In the genomic region with DNA sequence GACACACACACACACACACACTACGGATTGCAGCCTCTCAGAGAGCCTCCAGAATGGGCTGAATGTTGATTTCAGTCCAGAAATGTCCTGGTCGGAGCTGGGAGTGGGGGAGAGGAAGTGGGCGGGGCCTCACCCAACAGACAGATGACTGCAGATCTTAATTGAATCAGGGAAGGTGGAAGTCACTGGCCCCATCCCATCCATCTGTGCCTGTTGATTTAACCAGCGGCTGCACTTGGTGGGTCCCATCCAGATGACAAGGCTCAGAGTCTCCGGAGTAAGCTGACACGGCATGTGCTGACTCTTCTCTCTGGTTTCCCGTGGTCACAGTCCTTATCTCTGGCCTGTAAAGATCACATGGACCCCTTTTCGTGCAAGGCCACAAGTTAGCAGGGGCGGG, we compare ENCODE assay signal across 7 mouse cellular contexts. TPM values are rescaled to one million over a fixed set of nuclear protein-coding genes. Genes with fewer than 3 reads are reported as not detected.
DNase-seq lines count a peak whose midpoint lies in the region; ATAC-seq lines count a peak whose summit lies in the region.

No protein-coding gene starts in this region.

- WGBS in heart, embryonic 12.5 days, result under 1% methylated on average over 9 of the region's 9 CpGs

- H3K27me3 ChIP-seq in heart, embryonic 12.5 days (replicated peaks), result no peaks in the 10 kb centered on the region

- H3K4me3 ChIP-seq in heart, embryonic 12.5 days, result peak overlapping the region; percentile 10; the same call in 1 of the 2 replicates

- H3K9me3 ChIP-seq in heart, embryonic 12.5 days (replicated peaks), result no peaks in the 10 kb centered on the region

- H3K4me1 ChIP-seq in heart, embryonic 12.5 days (replicated peaks), result peaks cover 68% of the 10 kb centered on the region

- no peaks in the 10 kb centered on the region for H3K36me3 ChIP-seq in heart, embryonic 12.5 days

- peak; percentile 38 for ATAC-seq in CD4-positive, CD25-positive, alpha-beta regulatory T cell, adult 4 months
- peak; percentile 60 for ATAC-seq in heart, embryonic 12.5 days (ENCODE audit: insufficient number of reproducible peaks, low FRiP score)
- ATAC-seq in monocyte, adult 5-6 weeks (replicated peaks; ENCODE audit: insufficient number of reproducible peaks, low FRiP score, low TSS enrichment, poor library complexity, severe bottlenecking), result no peak
- no peak for ATAC-seq in frontal cortex, adult (ENCODE audit: low TSS enrichment)

- peak; percentile 54 for DNase-seq in Muller cell, postnatal 12 days (ENCODE audit: inconsistent ontology term)
- peak; percentile 77 to 86 for DNase-seq in kidney, postnatal 4 days
- peak; percentile 66 for DNase-seq in mesoderm, embryonic 11.5 days (ENCODE audit: low read depth, low spot score)

- peak overlapping the region; percentile 85 for H3K27ac ChIP-seq in heart, embryonic 12.5 days (ENCODE audit: poor library complexity, severe bottlenecking)

- H3K9ac ChIP-seq in heart, embryonic 12.5 days, result peak overlapping the region; percentile 45

- H3K4me2 ChIP-seq in heart, embryonic 12.5 days, result peak overlapping the region; percentile 62

RNA-seq across cellular contexts. Expression of a gene that starts 15.9 kb away (rescaled TPM):
- 100 to 1,000 TPM; 125 to 142 TPM for polyA plus RNA-seq in CD4-positive, CD25-positive, alpha-beta regulatory T cell, adult 4 months (2017; shearing (Covaris generic))
- polyA plus RNA-seq in heart, embryonic 12.5 days (2016; fragmentation: Nextera tagmentation; extraction: Ambion mirVana), result 11.6 and 13.3 TPM in 2 replicates
- 81.6 to 108 TPM (median 90.0 TPM) in 3 replicates for total RNA-seq in monocyte, adult 5-6 weeks (2017)

RNA-seq across cellular contexts. Expression of a gene that starts 20.0 kb away (rescaled TPM):
- polyA plus RNA-seq in CD4-positive, CD25-positive, alpha-beta regulatory T cell, adult 4 months (2017; shearing (Covaris generic)), result 10 to 100 TPM; 10.7 to 13.2 TPM
- 74.4 and 75.2 TPM in 2 replicates for polyA plus RNA-seq in heart, embryonic 12.5 days (2016; fragmentation: Nextera tagmentation; extraction: Ambion mirVana)
- total RNA-seq in monocyte, adult 5-6 weeks (2017), result 88.9 to 99.4 TPM (median 95.5 TPM) in 3 replicates

Comparison
In these comparisons a context has a peak if more than half of its experiments do, and no peak if none do; other contexts are left out.
1. ATAC-seq: peak in CD4-positive, CD25-positive, alpha-beta regulatory T cell, adult 4 months (single experiment) and heart, embryonic 12.5 days (single experiment); none in monocyte, adult 5-6 weeks (single experiment) and frontal cortex, adult (single experiment).
2. Peak in every context shown above with its lines, with median percentiles within 50 percentile points of each other: DNase-seq.